Mouse (Mus musculus) forebrain, embryonic 16.5 days (tissue): ENCODE data around the gene Gm8362. TPM values are rescaled to one million over a fixed set of nuclear protein-coding genes. Genes with fewer than 3 reads are reported as not detected.
"Not testable (repeated sequence)": the region's sequence is repeated elsewhere in the genome, so short reads cannot be mapped to it uniquely, and the experiment has no call there.

Source experiments
- ATAC-seq: fragments of 200-750 bp; cut with Nextera tagmentation; 2 replicates; pipeline ENCODE4 v1.8.0; 2017; ENCODE audit warnings: mild to moderate bottlenecking, moderate library complexity
- H3K27ac ChIP-seq: fragments of 300-500 bp; sonication (generic); 2 replicates; pipeline ENCODE4 v1.5.1; 2014; ENCODE audit warnings: low read length, control low read depth
- H3K27me3 ChIP-seq: fragments of 300-500 bp; sonication (generic); replicated peaks from 2 replicates; pipeline ENCODE4 v1.6.1; 2014; ENCODE audit warnings: low read length; ENCODE audit not compliant: control insufficient read depth, insufficient read depth
- H3K36me3 ChIP-seq: fragments of 300-500 bp; sonication (generic); 2 replicates; pipeline ENCODE4 v1.6.1; 2014; ENCODE audit not compliant: control insufficient read depth, insufficient read depth
- H3K4me1 ChIP-seq: fragments of 300-500 bp; sonication (generic); replicated peaks from 2 replicates; pipeline ENCODE4 v1.6.1; 2014; ENCODE audit warnings: low read length; ENCODE audit not compliant: control insufficient read depth, insufficient read depth
- H3K4me2 ChIP-seq: fragments of 300-500 bp; sonication (generic); 2 replicates; pipeline ENCODE4 v1.6.1; 2014; ENCODE audit warnings: mild to moderate bottlenecking, low read length, control low read depth
- H3K4me3 ChIP-seq: fragments of 300-500 bp; sonication (generic); replicated peaks from 2 replicates; pipeline ENCODE4 v1.5.1; 2014; ENCODE audit warnings: mild to moderate bottlenecking, low read length, control low read depth
- H3K9ac ChIP-seq: fragments of 300-500 bp; sonication (generic); replicated peaks from 2 replicates; pipeline ENCODE4 v1.6.1; 2014; ENCODE audit warnings: low read depth, low read length, control low read depth
- H3K9me3 ChIP-seq: fragments of 300-500 bp; sonication (generic); 2 replicates; pipeline ENCODE4 v1.6.1; 2016; ENCODE audit warnings: low read length; ENCODE audit not compliant: control insufficient read depth
- WGBS: fragments of 180-500 bp; shearing (Covaris S2); extraction: QIAGEN DNeasy Blood & Tissue Kit; methylation state at CpG from one replicate; pipeline ENCODE4 v1.1.7; 2014; 5-methylcytosine and 5-hydroxymethylcytosine counted together
- polyA plus RNA-seq: library from polyadenylated mRNA; unstranded; fragments of >200 nt; fragmentation: Nextera tagmentation; extraction: Ambion mirVana; gene quantifications from 2 replicates; pipeline ENCODE4 v1.2.1, GENCODE M21; 2015

Gm8362 gene
- polyA plus RNA-seq = not detected in 2 replicates

GRCm38 (mm10) chr14:6774311-6774710, at the start of gene Gm8362:
Gm8362 (minus strand) TSS chr14:6774411.
- not testable (repeated sequence) for H3K27me3 ChIP-seq, H3K4me2 ChIP-seq, H3K4me3 ChIP-seq, H3K27ac ChIP-seq, H3K4me1 ChIP-seq, H3K36me3 ChIP-seq, ATAC-seq, H3K9me3 ChIP-seq, H3K9ac ChIP-seq
- no CpG with 5 or more reads among the region's 1 CpGs for WGBS

GRCm38 (mm10) chr14:6823297-6823696, 49.1 kb upstream of the Gm8362 start:
- not testable (repeated sequence) for ATAC-seq, H3K36me3 ChIP-seq
- 94% methylated on average over 3 of the region's 3 CpGs for whole genome bisulfite sequencing

GRCm38 (mm10) chr14:6757231-6757536, 17.0 kb downstream of the Gm8362 start:
- not testable (repeated sequence) for ATAC-seq, H3K4me2 ChIP-seq, H3K27ac ChIP-seq

More at GRCm38 (mm10) chr14:6823297-6823696, 49.1 kb upstream of the Gm8362 start:
- not testable (repeated sequence) for H3K9me3 ChIP-seq, H3K9ac ChIP-seq, H3K27ac ChIP-seq, H3K27me3 ChIP-seq, H3K4me3 ChIP-seq, H3K4me2 ChIP-seq, H3K4me1 ChIP-seq

DNA sequence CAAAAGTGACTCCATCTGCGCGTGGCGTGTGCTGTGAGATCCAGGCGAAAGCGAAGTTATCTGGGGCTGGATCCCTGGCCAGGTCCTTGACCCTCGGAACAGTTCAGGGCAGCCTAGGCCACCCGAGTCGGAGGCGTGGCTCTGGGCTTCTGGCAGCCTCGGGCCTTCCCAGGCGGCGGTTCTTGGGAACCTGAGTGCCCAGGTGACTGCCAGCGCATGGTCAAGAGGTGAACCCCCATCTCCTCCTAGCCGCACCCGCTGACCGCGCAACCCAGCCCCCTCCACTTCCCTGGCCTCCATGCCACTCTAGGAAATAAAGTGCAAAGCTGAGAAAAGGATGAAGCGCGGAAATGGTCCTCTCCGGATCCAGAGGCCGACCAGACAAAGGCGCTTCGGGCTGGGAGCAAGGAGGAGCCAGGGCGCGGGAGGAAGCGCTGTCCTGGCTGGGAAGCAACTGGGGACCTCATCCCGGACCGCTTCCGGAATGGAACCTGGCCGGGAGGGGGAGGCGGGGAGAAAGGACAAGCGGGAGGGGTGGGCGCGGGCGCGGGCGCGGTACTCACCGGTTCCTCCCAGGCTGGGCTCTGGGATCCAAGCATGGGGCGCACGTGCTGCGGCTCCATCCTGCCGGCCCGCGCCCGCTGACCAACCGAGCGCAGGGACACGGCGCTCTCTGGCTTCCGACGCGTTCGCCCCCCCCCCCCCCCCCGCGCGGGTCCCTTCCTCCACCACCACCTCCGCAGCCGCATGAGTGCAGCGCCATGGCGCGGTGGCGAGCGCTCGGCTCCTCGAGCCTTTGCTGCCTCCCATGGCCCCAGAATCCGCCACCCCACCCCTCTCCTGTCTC, 17.6 kb downstream of the Gm8362 start:
- H3K27ac ChIP-seq, H3K4me1 ChIP-seq, ATAC-seq, H3K27me3 ChIP-seq, H3K36me3 ChIP-seq, H3K9me3 ChIP-seq: not testable (repeated sequence)
- under 1% methylated on average over 34 of the region's 67 CpGs for WGBS
- peak overlapping the region; percentile 51; the same call in 1 of the 2 replicates for H3K9ac ChIP-seq
- peak overlapping the region; percentile 39 for H3K4me3 ChIP-seq
- peak overlapping the region; percentile 29 for H3K4me2 ChIP-seq

More at GRCm38 (mm10) chr14:6757231-6757536, 17.0 kb downstream of the Gm8362 start:
- not testable (repeated sequence) for H3K36me3 ChIP-seq, H3K9ac ChIP-seq, H3K4me1 ChIP-seq, H3K27me3 ChIP-seq, H3K9me3 ChIP-seq
- H3K4me3 ChIP-seq = peak overlapping the region; percentile 39
- 3% methylated on average over 4 of the region's 13 CpGs for WGBS

GRCm38 (mm10) chr14:6742232-6742631, 32.0 kb downstream of the Gm8362 start, which contains the start of gene Gm3636:
Gm3636 (minus strand) TSS chr14:6742332.
- not testable (repeated sequence) for ATAC-seq, H3K4me1 ChIP-seq

DNA sequence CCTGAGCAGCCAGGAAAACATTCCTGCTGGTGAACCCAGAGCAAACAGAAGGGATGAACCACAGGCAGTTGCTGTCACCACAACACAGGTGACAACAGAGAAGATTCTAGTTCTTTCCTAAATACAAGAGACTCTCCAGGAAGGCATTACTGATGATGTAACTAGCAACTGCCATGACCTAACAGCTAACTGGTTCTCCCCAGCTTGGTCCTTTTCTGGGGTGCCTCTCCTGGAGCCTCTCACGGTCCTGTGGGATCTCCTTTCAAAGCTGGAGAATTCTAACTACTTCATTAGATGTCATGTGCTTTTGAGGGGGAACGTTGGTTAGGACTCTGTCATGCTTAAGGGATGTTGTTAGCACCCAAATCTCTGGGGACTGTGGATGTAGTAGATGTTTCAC, 54.1 kb downstream of the Gm8362 start, which contains the start of gene Gm8050:
TSS of gene Gm8050 (minus strand) at position 101 of the 400 bp plus-strand sequence.
- not testable (repeated sequence) for H3K27ac ChIP-seq, ATAC-seq, H3K4me1 ChIP-seq, H3K4me2 ChIP-seq, H3K36me3 ChIP-seq, H3K9me3 ChIP-seq, H3K27me3 ChIP-seq, H3K9ac ChIP-seq, H3K4me3 ChIP-seq
- WGBS = no CpG with 5 or more reads among the region's 2 CpGs

More at GRCm38 (mm10) chr14:6742232-6742631, 32.0 kb downstream of the Gm8362 start, which contains the start of gene Gm3636:
- H3K27ac ChIP-seq, H3K9ac ChIP-seq, H3K4me2 ChIP-seq, H3K36me3 ChIP-seq, H3K4me3 ChIP-seq, H3K27me3 ChIP-seq, H3K9me3 ChIP-seq: not testable (repeated sequence)
- WGBS = no CpG with 5 or more reads among the region's 2 CpGs

Other genes with a start within 250 kb of the Gm8362 start
- not detected in 2 replicates for gene Gm8356, start 237.1 kb downstream of the Gm8362 start, polyA plus RNA-seq
- 1.0 TPM in 1 of 2 replicates, not detected in the other for gene Gm3629, start 183.8 kb downstream of the Gm8362 start, polyA plus RNA-seq
- 0.37 TPM in 1 of 2 replicates, not detected in the other for gene Gm3460, start 152.0 kb downstream of the Gm8362 start, polyA plus RNA-seq
- gene Gm10251, start 90.2 kb downstream of the Gm8362 start, polyA plus RNA-seq = not detected in 2 replicates
- gene Gm8050, start 54.2 kb downstream of the Gm8362 start, polyA plus RNA-seq = not detected in 2 replicates
- 11.5 and 16.2 TPM in 2 replicates for gene Gm3636, start 32.1 kb downstream of the Gm8362 start, polyA plus RNA-seq
- not detected in 2 replicates for gene Gm3642, start 65.9 kb upstream of the Gm8362 start, polyA plus RNA-seq
- gene Gm3667, start 115.6 kb upstream of the Gm8362 start, polyA plus RNA-seq = 7.2 and 9.8 TPM in 2 replicates
- not detected in 2 replicates for gene Gm6356, start 199.4 kb upstream of the Gm8362 start, polyA plus RNA-seq